Mouse (Mus musculus) CD4-positive helper T cell, adult 2 months (primary cell): ENCODE measurements around the gene Slc9a9.

Experiments
- DNase-seq: peaks from one replicate; pipeline ENCODE4 v3.0.0-alpha.2; 2012; ENCODE audit warnings: low read depth, missing footprints, low spot score

Slc9a9 gene

GRCm38 (mm10) chr9:94732136-94732535 lies 62.4 kb downstream of the Slc9a9 start:
- DNase-seq: no peak

DNA sequence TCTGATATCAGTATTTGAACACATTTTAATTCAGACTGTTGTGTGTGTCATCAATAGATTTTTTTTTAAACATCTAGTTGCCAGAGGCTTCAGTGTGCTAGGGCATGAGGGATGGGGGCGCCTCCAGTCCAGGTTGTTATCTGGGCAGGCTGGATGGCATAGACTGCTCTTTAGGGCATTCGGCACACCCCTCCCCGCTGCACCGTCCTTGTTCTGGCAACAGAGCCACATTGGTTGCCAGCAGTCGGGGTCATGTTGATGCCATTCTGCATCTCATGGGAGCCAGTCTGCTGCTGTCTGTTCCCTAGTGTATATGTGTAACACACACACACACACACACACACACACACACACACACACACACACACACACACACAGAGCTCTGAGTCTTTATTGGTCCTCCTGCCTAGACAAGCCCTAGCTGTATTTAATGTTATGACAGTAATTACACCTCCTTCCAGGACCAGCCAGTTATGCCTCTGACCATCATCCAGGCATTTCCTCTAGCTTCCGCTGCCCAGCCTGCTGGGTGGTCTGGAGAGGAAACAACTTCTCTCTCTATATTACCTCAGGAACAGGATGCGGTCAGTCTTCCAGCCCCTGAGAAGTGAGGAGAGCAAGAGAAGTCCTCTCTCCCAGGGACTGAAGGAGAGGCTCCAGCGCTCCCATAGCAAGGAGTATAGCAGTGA lies 63.0 kb downstream of the Slc9a9 start:
- DNase-seq: no peak

- no peak for DNase-seq
Observed at GRCm38 (mm10) chr9:94734320-94734719, 64.6 kb downstream of the Slc9a9 start.

GRCm38 (mm10) chr9:94737226-94737625 lies 67.5 kb downstream of the Slc9a9 start:
- no peak for DNase-seq

DNA sequence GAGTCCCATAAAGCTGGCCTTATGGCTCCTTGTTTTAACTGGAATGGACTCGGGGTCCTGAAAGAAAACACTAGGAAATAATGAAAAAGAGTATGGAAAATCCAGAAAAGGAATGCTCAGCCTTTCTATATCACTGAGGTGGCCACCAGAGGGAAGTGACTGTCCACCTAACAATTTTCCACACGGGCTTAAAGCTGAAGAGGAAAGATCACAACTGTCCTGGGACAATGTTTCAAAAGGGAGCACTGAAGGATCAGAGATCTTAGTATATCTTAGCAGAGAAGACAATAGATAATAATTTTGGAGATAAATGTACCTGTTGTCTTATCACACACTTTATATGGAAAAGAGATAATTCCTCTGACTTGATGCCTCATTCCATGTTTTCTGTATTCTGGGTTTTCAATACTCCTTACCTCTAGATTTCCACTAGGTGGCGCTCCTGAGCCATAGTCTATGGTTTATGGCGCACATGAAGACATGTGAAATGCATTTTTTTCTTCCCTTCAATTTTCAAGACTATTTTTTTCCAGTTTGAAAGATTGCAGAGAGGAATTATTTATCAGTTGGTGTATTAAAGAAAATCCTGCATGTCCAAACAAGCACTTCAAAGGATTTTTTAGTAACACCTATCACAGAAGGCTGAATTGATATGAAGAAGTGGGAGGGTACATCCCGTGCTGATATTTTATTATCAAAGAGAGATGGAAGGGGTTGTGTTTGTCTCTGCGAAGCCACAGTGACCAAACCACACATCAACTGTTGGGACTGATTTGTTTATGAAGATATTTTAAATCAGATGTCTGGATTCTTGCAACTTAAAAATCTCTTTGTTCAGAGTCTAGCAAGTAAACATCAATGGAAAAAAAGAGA lies 69.1 kb downstream of the Slc9a9 start:
- DNase-seq: peak; percentile 65

DNA sequence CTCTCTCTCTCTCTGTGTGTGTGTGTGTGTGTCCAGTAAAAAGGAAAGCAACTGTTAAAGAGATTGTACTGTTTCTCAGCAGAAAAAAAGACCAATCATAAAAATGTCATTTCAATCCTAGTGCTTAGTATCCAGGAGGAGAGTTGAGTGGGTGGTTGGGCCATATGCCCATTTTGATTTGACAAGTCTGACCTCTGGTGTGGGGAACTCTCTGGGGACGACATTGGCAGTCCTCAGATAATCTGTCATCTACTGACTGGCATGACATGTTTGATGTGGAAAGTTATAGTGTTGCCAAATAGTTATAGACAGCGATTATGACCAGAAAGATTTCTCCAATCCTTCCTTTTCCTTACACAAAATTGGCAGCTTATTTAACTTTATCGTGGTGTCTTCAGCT lies 71.1 kb downstream of the Slc9a9 start:
- DNase-seq: no peak

GRCm38 (mm10) chr9:94743291-94743690 lies 73.6 kb downstream of the Slc9a9 start:
- no peak for DNase-seq

GRCm38 (mm10) chr9:94748503-94748902 lies 78.8 kb downstream of the Slc9a9 start:
- no peak for DNase-seq

- no peak for DNase-seq
Observed at GRCm38 (mm10) chr9:94750187-94750586, 80.5 kb downstream of the Slc9a9 start.

- DNase-seq: no peak
Observed at GRCm38 (mm10) chr9:94750935-94751637, 81.4 kb downstream of the Slc9a9 start.

DNA sequence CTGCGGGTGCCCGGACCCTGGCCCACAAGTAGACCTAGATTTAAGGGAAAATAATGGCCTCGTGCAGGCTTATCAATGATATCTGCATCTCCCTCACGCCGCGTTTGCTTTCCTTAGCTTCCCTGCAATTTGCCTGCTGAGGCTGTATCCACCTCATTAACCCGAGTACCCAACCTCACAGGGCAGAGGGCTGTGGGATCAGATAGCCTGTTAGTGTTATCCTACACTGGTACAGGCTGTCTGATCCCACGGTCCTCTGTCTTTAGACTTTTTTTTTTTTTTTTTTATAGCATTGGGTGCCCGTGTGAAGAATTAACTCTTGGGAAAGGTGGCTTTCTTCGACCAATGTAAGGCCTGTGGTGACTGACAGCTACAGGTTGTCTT lies 81.9 kb downstream of the Slc9a9 start:
- no peak for DNase-seq

- DNase-seq: no peak
Observed at GRCm38 (mm10) chr9:94752121-94752520, 82.4 kb downstream of the Slc9a9 start.

GRCm38 (mm10) chr9:94759904-94760303 lies 90.2 kb downstream of the Slc9a9 start:
- no peak for DNase-seq

GRCm38 (mm10) chr9:94768114-94768513 lies 98.4 kb downstream of the Slc9a9 start:
- no peak for DNase-seq

DNA sequence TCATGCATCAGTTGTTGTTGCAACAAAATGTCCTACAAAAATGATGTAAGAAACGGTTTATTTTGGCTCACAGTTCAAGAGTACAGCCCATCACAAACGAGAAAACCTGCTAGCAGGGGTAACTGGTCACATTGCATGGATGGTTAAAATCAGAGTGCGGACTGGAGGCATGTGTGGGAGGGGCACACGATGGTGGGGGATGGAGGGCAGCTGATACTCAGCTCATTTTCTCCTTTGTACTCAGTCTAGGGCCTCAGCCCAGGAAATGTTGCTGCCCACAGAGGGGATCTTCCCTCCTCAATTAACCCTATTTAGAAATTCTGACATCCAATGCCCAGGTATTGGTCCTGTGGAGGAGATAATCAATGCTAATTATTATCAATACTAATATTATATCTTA lies 98.8 kb downstream of the Slc9a9 start:
- no peak for DNase-seq

GRCm38 (mm10) chr9:94773357-94773756 lies 103.6 kb downstream of the Slc9a9 start:
- no peak for DNase-seq

DNA sequence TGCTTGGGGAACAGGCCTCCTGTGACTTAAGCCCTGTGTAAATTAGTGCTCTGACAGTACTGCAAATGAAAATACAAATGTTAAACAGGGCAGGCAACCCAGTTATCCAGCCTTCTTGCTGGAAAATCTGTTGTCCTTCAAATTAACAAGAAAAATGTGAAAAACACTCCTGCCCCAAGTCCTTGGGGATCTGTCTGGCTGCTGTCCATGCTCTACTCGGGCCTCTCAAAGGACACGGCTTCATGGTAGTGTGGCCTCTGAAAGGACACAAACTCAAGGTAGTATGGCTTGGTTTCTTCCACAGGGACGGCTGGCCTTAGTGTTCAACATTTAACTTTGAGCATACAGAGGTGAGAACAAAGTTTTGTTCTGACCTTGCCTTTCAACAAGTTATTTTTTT lies 118.6 kb downstream of the Slc9a9 start:
- no peak for DNase-seq

GRCm38 (mm10) chr9:94790966-94791365 lies 121.3 kb downstream of the Slc9a9 start:
- DNase-seq: no peak

DNA sequence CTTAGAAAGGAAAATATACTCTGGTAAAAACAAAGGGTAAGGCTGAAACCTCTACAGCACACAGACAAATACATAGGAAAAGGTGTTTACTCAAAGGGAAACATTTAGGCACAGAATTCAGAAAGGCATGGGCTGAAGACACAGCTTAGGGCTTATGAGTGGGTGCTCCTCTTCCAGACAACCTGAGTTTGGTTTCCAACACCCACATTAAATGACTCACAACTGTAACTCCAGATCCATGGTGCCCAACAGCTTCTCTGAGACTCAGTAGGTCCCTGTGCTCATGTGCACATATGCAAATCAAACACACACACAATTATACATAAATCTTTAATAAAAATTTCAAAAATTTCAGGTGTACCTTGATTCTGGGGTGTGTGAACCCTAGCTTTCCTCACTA lies 133.4 kb downstream of the Slc9a9 start:
- DNase-seq: no peak

- no peak for DNase-seq
Observed at GRCm38 (mm10) chr9:94805506-94805905, 135.8 kb downstream of the Slc9a9 start.

- no peak for DNase-seq
Observed at GRCm38 (mm10) chr9:94815518-94815917, 145.8 kb downstream of the Slc9a9 start.

- DNase-seq: no peak
Observed at GRCm38 (mm10) chr9:94821268-94821667, 151.6 kb downstream of the Slc9a9 start.
